Mouse (Mus musculus) cerebellum, adult 9-10 months (tissue): ENCODE data around the gene Gm8334.
"Not testable (repeated sequence)": the region's sequence is repeated elsewhere in the genome, so short reads cannot be mapped to it uniquely, and the experiment has no call there.

Source experiments
- DNase-seq: peaks from one replicate; pipeline ENCODE4 v3.0.0; 2022

Gene Gm8334

DNA sequence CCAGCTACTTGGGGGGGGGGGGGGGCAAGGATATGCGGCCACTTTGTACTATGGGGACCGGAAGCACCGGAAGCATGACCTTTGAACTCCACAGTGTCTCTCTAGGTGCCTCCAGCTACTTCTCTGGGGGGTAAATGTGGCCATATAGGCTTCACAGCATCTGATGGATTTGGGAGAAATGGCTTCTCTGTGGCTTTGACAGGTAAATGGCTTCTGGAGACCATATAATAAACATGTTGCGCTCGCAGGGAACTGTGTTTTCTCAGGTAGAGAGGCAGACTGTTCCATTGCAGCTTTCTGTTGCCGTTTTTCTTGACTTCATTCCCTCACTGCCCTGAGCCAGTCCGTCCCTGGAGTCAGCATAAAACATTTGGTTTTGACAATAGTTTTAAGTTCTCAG is at the start of gene Gm8334:
Gm8334 (minus strand) TSS at position 101 of the 400 bp plus-strand sequence.
- not testable (repeated sequence) for DNase-seq

DNA sequence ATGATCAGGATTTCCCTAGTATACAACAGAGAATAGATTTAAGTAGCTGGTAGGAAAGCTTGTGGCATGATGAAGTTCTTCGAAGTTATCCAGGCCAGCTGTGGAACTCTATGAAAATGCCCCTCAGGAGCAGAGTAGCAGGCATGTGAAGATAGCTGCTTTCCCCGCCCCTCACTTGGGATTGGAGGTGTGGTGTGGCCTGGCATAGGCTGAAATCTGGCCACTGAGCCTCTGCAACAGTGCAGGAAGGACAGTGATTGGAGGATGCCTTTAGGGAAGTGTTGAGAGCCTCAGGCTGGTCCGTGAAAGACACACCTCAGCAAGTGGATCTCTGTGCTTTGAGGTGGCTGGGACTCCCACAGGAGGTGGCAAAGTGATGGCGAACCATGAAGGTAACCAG is 48.3 kb upstream of the Gm8334 start, which contains the start of gene Gm15127:
Gm15127 (plus strand) TSS at position 301 of the 400 bp plus-strand sequence.
- DNase-seq: not testable (repeated sequence)
